In the genomic region with DNA sequence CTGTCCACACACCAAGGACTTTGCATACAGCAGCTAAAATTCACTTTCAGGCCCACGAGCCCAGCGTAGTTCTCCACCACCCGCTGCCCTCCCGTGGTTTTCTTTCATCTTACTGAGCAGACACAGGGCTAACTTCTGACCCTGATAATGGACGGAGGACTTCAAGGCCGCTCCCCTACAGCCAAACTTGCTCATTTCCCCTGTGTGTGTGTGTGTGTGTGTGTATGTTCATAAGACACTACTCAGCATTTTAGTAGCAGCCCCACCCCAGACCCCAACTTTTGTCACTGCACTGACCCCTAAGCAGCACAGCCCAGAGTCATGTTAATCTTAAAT, we compare ENCODE assay signal across 8 mouse cellular contexts. TPM values are rescaled to one million over a fixed set of nuclear protein-coding genes. Genes with fewer than 3 reads are reported as not detected.
DNase-seq lines count a peak whose midpoint lies in the region; ATAC-seq and TF ChIP-seq lines count a peak whose summit lies in the region.

Gene Tmem150c, minus strand, starts transcription at position 171 of the 336 bp plus-strand sequence.

- no peaks in the 10 kb centered on the region; the same call in 1 of the 2 replicates for H3K4me1 ChIP-seq in heart, adult 2 months (ENCODE audit: control insufficient read depth, insufficient read depth, low read length)
- 0 out of 2 replicates have a peak, but pooled peaks cover 2% of the 10 kb centered on the region for H3K4me1 ChIP-seq in thymus, adult 2 months (replicated peaks; ENCODE audit: control insufficient read depth, insufficient read depth, low read length)
- peaks cover 12% of the 10 kb centered on the region; the same call in 1 of the 2 replicates for H3K4me1 ChIP-seq in neural tube, embryonic 13.5 days (replicated peaks)

- peak within 1 kb of the TSS; percentile 60 for H3K4me3 ChIP-seq in heart, adult 2 months
- peak within 1 kb of the TSS; percentile 20 for H3K4me3 ChIP-seq in thymus, adult 2 months (ENCODE audit: control insufficient read depth, insufficient read depth, low read length)
- H3K4me3 ChIP-seq in neural tube, embryonic 13.5 days, result peak within 1 kb of the TSS; percentile 78

- no peak for DNase-seq in heart, adult 2 months
- DNase-seq in heart, postnatal 4 days, result no peak
- DNase-seq in thymus, adult 2 months, result no peak
- DNase-seq in thymus, postnatal 4 days, result no peak
- no peak for DNase-seq in left cerebral cortex, postnatal 14 days (ENCODE audit: low spot score in 2 of 2)
- DNase-seq in thymus, postnatal 10 days (ENCODE audit: low spot score in 2 of 2), result no peak
- no peak for DNase-seq in cerebellum, adult 8-10 months

- H3K79me2 ChIP-seq in heart, adult 2 months (replicated peaks; ENCODE audit: control insufficient read depth, insufficient read depth, low read length), result no peaks in the 10 kb centered on the region

- no peaks in the 10 kb centered on the region for H3K36me3 ChIP-seq in heart, adult 2 months (ENCODE audit: control insufficient read depth, insufficient read depth, low read length)
- H3K36me3 ChIP-seq in thymus, adult 2 months (ENCODE audit: control insufficient read depth, insufficient read depth, low read length), result no peaks in the 10 kb centered on the region
- no peaks in the 10 kb centered on the region for H3K36me3 ChIP-seq in neural tube, embryonic 13.5 days

- no peaks in the 10 kb centered on the region for H3K9me3 ChIP-seq in neural tube, embryonic 13.5 days

- no peak for TF ChIP-seq CTCF in heart, adult 2 months (IDR thresholded peaks at IDR 0.05)
- no peak for TF ChIP-seq CTCF in thymus, adult 2 months (IDR thresholded peaks at IDR 0.05; ENCODE audit: borderline replicate concordance, control insufficient read depth, extremely low read depth, insufficient read depth, low read length, poor library complexity)

- H3K27me3 ChIP-seq in heart, adult 2 months (ENCODE audit: control insufficient read depth, insufficient read depth, low read length), result peaks cover 2% of the 10 kb centered on the region
- peaks cover 13% of the 10 kb centered on the region for H3K27me3 ChIP-seq in thymus, adult 2 months (ENCODE audit: control insufficient read depth, insufficient read depth, low read length)
- peaks cover 21% of the 10 kb centered on the region for H3K27me3 ChIP-seq in neural tube, embryonic 13.5 days

- WGBS in heart, adult 2 months, result 25% methylated on average over 6 of the region's 6 CpGs
- WGBS in thymus, adult 2 months, result 25% methylated on average over 6 of the region's 6 CpGs
- WGBS in neural tube, embryonic 13.5 days, result 3% methylated on average over 6 of the region's 6 CpGs

- intact Hi-C loops in heart, adult 2 months (cut with DNase I), result loop anchor here (5.0 kb wide), 1 partner anchor 87 kb away; no protein-coding TSS in a partner anchor
- intact Hi-C loops in left cerebral cortex, postnatal 14 days (cut with DNase I), result no loop called here

- peak within 1 kb of the TSS; percentile 79 for H3K9ac ChIP-seq in heart, adult 2 months (ENCODE audit: low read depth, low read length)
- H3K9ac ChIP-seq in neural tube, embryonic 13.5 days, result peak within 1 kb of the TSS; percentile 87

- TF ChIP-seq EP300 in heart, adult 2 months (IDR thresholded peaks at IDR 0.05; ENCODE audit: insufficient read depth, low read depth, low read length), result no peak

- no peak for ATAC-seq in neural tube, embryonic 13.5 days (ENCODE audit: low read depth)

- no peak for TF ChIP-seq POLR2A in heart, adult 2 months (IDR thresholded peaks at IDR 0.05; ENCODE audit: insufficient read depth, low read depth, low read length)
- TF ChIP-seq POLR2A in thymus, adult 2 months (IDR thresholded peaks at IDR 0.05; ENCODE audit: control insufficient read depth, extremely low read depth, insufficient read depth, low read length, poor library complexity), result no peak

- peak within 1 kb of the TSS; percentile 45 for H3K27ac ChIP-seq in heart, adult 2 months
- no peak within 1 kb of the TSS for H3K27ac ChIP-seq in thymus, adult 2 months (ENCODE audit: control insufficient read depth, insufficient read depth, low read length)
- peak within 1 kb of the TSS; percentile 33 for H3K27ac ChIP-seq in neural tube, embryonic 13.5 days (replicated peaks)

- peak within 1 kb of the TSS; percentile 94 for H3K4me2 ChIP-seq in neural tube, embryonic 13.5 days

RNA-seq across cellular contexts. Expression of gene Tmem150c, which starts in this region (rescaled TPM):
- 1 to 10 TPM; 6.3 to 7.7 TPM for total RNA-seq in heart, adult 2 months (2021)
- polyA plus RNA-seq in heart, adult 2 months (2012; rRNA removed), result 3.7 and 3.9 TPM in 2 replicates
- total RNA-seq in heart, postnatal 4 days (2021), result 1 to 10 TPM; 3.7 to 4.7 TPM
- polyA plus RNA-seq in thymus, adult 2 months (2012; rRNA removed), result 4.4 TPM in 2 replicates
- total RNA-seq in left cerebral cortex, postnatal 14 days (2021), result 10 to 100 TPM; 46.2 to 48.8 TPM
- polyA plus RNA-seq in neural tube, embryonic 13.5 days (2015; fragmentation: Nextera tagmentation; extraction: Ambion mirVana), result 14.6 and 17.4 TPM in 2 replicates

Comparison
In these comparisons a context has a peak if more than half of its experiments do, and no peak if none do; other contexts are left out.
1. RNA of gene Tmem150c (total RNA-seq): 46.2 to 48.8 TPM in left cerebral cortex, postnatal 14 days; 6.3 to 7.7 TPM in heart, adult 2 months and 3.7 to 4.7 TPM in heart, postnatal 4 days; every median in the first group is over 4 times any median in the second.
2. H3K4me3 ChIP-seq: peak in every context shown above with its lines; median percentile 78 in neural tube, embryonic 13.5 days; 60 in heart, adult 2 months; 20 in thymus, adult 2 months.